Mouse (Mus musculus): ENCODE data around the gene Slc31a2.

Slc31a2 gene

GRCm38 (mm10) chr4:62282969-62283368, 20.6 kb downstream of the Slc31a2 start:
- no peak for DNase-seq

- no peak for DNase-seq
Measured at GRCm38 (mm10) chr4:62285576-62285975, 23.2 kb downstream of the Slc31a2 start.

- DNase-seq: peak; percentile 49 to 75
Measured at GRCm38 (mm10) chr4:62286257-62286991, 24.1 kb downstream of the Slc31a2 start.

GRCm38 (mm10) chr4:62286992-62287900, 24.9 kb downstream of the Slc31a2 start:
- no peak for DNase-seq

GRCm38 (mm10) chr4:62289226-62289625, 26.9 kb downstream of the Slc31a2 start:
- no peak for DNase-seq

- no peak for DNase-seq
Measured at GRCm38 (mm10) chr4:62290816-62291505, 28.6 kb downstream of the Slc31a2 start.

GRCm38 (mm10) chr4:62292461-62293180, 30.3 kb downstream of the Slc31a2 start:
- DNase-seq: no peak

- no peak for DNase-seq
Measured at GRCm38 (mm10) chr4:62293219-62293861, 31.0 kb downstream of the Slc31a2 start.

GRCm38 (mm10) chr4:62294741-62295140, 32.4 kb downstream of the Slc31a2 start:
- DNase-seq: no peak

GRCm38 (mm10) chr4:62297280-62298130, 35.1 kb downstream of the Slc31a2 start:
- no peak for DNase-seq

- no peak for DNase-seq
Measured at GRCm38 (mm10) chr4:62300001-62300400, 37.6 kb downstream of the Slc31a2 start.

GRCm38 (mm10) chr4:62302795-62303194, 40.4 kb downstream of the Slc31a2 start:
- no peak for DNase-seq

GRCm38 (mm10) chr4:62303288-62303687, 40.9 kb downstream of the Slc31a2 start:
- DNase-seq: no peak

GRCm38 (mm10) chr4:62306301-62306700, 43.9 kb downstream of the Slc31a2 start:
- no peak for DNase-seq

- no peak for DNase-seq
Measured at GRCm38 (mm10) chr4:62306840-62307239, 44.5 kb downstream of the Slc31a2 start.

GRCm38 (mm10) chr4:62308406-62308805, 46.0 kb downstream of the Slc31a2 start:
- no peak for DNase-seq

- DNase-seq: no peak
Measured at GRCm38 (mm10) chr4:62312821-62313220, 50.5 kb downstream of the Slc31a2 start.

- DNase-seq: no peak
Measured at GRCm38 (mm10) chr4:62313641-62314211, 51.4 kb downstream of the Slc31a2 start.

- DNase-seq: no peak
Measured at GRCm38 (mm10) chr4:62314516-62314915, 52.2 kb downstream of the Slc31a2 start.

- DNase-seq: no peak
Measured at GRCm38 (mm10) chr4:62316456-62316855, 54.1 kb downstream of the Slc31a2 start.

- no peak for DNase-seq
Measured at GRCm38 (mm10) chr4:62318294-62318693, 55.9 kb downstream of the Slc31a2 start.
